7 mouse cellular contexts compared by ENCODE assay signal in the genomic region with DNA sequence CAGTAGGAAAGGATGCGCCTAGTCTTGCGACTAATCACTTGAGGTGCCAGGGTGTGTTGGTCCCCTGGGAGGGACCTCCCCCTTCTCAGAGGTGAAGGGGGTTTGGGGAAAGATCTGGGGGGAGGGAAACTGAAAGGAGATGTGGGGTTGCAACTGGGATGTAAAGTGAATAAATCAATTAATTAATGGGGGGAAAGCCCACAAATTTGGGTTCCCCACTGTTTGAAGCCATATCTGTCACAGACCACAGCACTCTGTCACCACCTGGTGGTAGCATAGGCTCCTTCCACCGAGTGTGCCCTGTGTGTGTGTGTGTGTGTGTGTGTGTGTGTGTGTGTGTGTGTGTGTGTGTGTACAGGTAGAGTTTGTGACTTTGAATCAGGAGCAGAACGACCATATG.
A peak's percentile ranks its signal among the peaks of the same experiment; 100 is the strongest.
DNase-seq lines count a peak whose midpoint lies in the region.

No protein-coding gene starts in this region.

- peak; percentile 42 for DNase-seq in kidney, adult 18-20 months
- DNase-seq in kidney, adult 11 months: no peak
- DNase-seq in 416B (ENCODE audit: low read depth): peak; percentile 53
- peak; percentile 14 for DNase-seq in NIH3T3 (ENCODE audit: low read depth)
- peak; percentile 63 for DNase-seq in embryo, embryonic 10.5 days (ENCODE audit: low spot score)
- DNase-seq in lung, postnatal 14 days: peak; percentile 62
- DNase-seq in thymus, postnatal 25 days: peak; percentile 47
